Mouse (Mus musculus): ENCODE results near the gene Abhd4.

DNA sequence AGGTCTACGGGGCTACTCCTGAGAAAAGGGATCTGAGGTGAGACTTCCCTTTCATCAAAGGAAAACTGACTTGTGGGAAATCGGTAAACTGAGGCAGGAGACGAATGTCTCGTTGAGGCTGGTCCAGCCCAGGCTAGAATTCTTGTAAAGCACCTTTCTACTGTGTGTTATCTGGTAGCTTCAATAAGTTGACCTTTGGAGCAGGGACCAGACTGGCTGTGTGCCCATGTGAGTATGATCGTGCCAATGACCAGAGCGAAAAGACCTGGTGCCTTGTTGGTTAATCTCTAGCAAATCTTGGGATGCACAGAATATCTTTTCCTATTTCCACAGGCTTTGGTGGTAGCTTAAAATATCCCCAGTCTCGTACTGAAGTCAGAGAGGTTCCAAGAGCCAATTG is 37.9 kb upstream of the Abhd4 start:
- no peak for TF ChIP-seq CTCF (IDR thresholded peaks at IDR 0.05; ENCODE audit: insufficient read depth, low read length)
- TF ChIP-seq POLR2A (IDR thresholded peaks at IDR 0.05; ENCODE audit: borderline replicate concordance, extremely low read depth, low read depth, low read length) = no peak

Measured in lung, adult 2 months (tissue).